Mouse (Mus musculus) c-Kit-positive CD71-positive TER-119-negative erythroid progenitor cells, embryonic 14.5 days (primary cell): ENCODE results near the gene Smndc1.

Experiments
- DNase-seq: peaks from one replicate; pipeline ENCODE4 v3.0.0-alpha.2; 2013; ENCODE audit warnings: low read depth

Smndc1 gene

GRCm38 (mm10) chr19:53383336-53383735, 7.0 kb downstream of the Smndc1 start:
- DNase-seq, result no peak

- no peak for DNase-seq
Observed at GRCm38 (mm10) chr19:53378421-53378820, 12.0 kb downstream of the Smndc1 start.

GRCm38 (mm10) chr19:53377652-53378051, 12.7 kb downstream of the Smndc1 start:
- no peak for DNase-seq

- DNase-seq, result no peak
Observed at GRCm38 (mm10) chr19:53375816-53376215, 14.6 kb downstream of the Smndc1 start.

DNA sequence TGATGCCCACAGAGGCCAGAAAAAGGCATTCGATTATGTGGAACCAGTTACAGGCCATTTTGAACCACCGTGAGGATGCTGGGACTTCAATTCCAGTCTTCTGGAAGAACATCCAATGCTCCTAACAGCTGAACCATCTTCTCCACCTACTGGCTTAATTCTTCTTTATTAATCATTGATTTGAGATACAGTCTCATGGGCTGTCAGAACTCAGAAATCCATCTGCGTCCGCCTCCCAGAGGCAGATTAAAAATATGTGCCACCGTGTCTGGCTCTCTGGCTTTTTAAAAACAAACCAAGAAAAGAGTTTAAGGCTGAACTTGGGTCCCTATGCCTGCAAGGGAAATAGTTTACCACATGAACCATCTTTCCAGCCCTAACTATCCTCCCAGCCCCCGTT, 15.1 kb downstream of the Smndc1 start:
- no peak for DNase-seq

DNA sequence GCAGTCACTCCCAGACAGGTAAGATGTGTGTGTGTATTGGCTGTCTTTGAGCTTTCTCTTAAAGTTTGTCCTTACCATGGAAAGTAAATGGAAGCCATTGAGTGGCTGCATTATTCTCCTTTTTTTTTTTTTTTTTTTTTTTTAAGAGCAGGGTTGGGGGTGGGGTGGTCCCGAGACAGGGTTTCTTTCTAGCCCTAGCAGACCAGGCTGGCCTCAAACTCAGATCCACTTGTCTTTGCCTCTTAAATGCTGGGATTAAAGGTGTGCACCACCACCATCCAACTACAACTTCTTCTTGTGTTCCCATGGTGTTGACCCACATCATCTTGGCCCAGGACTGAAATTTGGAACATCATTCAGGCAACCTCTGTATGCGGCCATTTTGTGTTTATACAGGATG, 16.8 kb downstream of the Smndc1 start:
- DNase-seq, result no peak

- DNase-seq, result no peak
Observed at GRCm38 (mm10) chr19:53371666-53372065, 18.7 kb downstream of the Smndc1 start, which contains the start of gene Gm10197. Gm10197 (minus strand) TSS chr19:53371766.

- no peak for DNase-seq
Observed at GRCm38 (mm10) chr19:53370233-53370632, 20.1 kb downstream of the Smndc1 start.

- peak; percentile 47 for DNase-seq
Observed at GRCm38 (mm10) chr19:53369469-53370043, 20.8 kb downstream of the Smndc1 start.

GRCm38 (mm10) chr19:53366881-53367280, 23.5 kb downstream of the Smndc1 start:
- DNase-seq, result no peak

DNA sequence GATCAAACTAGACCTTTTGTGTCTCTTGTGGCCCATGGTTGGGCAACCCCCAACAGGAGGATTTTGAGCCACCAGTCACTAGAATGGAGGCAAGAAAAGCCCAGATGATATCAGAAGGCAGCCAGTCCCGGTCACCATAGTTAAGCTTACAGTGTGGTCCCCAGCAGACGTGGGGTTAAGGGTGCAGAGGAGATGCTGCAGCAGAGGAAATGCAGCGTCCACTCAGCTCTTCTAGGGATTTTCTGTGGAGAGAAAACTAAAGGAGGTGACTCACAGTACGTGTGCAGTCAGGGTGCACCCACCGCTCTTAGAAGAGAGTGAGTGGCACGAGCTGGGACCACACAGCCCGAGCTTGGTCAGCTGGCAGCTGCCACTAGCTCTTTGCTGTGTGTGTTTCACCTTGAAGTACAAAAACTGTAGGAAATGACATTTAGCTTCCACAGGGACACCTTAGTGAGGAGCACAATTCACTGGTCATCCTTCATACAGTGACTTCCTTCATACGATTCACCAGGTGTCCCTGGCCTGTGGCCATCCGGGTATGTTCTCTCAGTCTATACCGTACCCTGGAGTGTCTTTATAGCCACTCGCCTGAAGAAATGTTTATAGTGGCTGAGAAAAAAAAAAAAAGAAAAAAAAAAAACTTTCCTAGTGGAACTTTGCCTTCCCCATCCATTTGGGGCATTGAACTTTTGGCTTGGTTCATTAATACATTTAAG, 24.2 kb downstream of the Smndc1 start:
- no peak for DNase-seq

GRCm38 (mm10) chr19:53364963-53365362, 25.4 kb downstream of the Smndc1 start:
- no peak for DNase-seq

DNA sequence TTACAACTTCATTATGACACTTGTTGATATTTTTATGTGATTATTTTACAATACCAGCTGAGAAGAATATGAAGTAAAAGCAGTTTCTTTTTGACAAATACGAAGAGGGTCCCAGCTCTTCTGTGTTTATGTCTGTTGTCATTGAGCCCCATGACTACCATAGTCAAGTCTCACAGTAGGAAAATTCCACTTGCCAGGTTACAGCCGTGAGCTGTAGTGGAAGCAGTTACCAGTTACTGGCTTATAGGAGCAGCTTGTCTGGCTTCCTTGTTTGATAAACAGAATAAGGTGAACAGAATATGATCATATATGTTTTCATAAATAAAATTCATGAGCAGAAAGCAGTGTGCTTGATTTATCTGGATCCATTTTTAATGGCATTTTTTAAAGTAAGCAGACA, 25.8 kb downstream of the Smndc1 start:
- no peak for DNase-seq

- peak; percentile 43 for DNase-seq
Observed at GRCm38 (mm10) chr19:53362967-53363366, 27.4 kb downstream of the Smndc1 start.

- no peak for DNase-seq
Observed at GRCm38 (mm10) chr19:53360265-53360958, 30.0 kb downstream of the Smndc1 start.

DNA sequence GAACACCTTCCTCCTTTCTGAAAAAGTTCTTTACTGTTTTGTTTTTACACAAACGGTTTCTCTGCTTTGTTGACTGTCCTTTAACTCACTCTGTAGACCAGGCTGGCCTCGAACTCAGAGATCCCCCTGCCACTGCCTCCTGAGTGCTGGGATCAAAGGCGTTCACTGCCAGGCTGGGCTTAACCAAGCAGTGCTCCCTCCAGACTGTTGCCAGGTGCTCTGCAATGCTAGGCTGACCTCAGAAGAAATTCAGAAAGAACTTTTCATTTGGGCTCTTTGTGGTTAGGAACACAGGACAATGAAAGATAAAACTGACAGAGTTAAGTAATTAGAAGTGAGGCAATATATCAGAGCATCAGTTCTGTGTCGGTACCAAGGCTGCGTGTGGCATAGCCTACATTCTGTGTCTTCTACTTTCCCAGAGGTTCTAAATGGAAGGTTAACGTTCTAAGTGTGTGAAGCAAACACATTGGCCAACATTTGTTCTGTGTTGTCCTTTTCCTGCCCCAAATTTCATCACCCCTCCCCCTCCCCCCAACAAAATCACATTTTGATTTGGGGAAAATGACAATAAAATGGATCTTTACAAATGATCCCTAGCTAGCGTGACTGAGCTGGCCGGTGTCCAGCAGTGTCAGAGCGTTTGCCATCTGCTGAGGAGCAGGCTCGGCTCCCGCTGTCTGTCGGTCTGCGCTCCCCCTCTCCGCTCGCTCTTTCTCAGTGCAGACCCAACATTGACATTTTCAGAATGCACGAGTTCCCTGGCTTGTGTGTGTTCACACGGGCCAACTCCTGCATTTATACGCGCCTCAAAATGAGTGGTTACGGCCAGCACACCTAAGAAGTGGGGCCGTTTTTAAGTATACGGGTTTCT, 31.0 kb downstream of the Smndc1 start:
- no peak for DNase-seq

- no peak for DNase-seq
Observed at GRCm38 (mm10) chr19:53355065-53355464, 35.3 kb downstream of the Smndc1 start.

DNA sequence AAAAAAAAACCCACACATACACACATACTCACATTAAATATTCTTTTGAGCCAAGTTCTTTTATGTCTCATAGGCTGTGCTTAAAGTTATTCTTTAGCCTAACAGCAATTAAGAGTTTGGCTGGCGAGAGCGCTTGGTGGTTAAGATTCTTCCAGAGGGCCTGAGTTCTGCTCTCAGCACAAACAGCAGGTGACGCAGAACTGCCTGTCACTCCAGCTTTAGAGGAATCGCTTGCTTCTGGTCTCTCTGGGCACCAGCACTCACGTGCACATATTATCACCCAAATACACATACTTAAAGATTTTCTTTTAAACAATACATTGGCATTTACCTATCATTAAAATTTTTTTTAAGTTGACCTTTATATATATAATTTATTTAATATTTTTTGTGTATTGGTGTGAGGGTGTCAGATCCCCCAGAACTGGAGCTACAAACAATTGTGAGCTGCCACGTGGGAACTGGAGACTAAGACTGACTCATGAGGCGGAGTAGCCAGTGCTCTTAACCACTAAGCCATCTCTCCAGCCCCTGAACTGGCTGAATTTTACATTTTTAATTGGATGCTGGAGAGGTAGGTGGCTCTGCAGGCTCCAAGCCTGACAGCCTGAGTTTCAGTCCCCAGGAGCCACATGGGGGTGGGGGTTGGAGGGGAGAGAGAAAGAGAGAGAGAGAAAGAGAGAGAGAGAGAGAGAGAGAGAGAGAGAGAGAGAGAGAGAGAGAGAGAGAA, 35.9 kb downstream of the Smndc1 start:
- DNase-seq, result no peak

GRCm38 (mm10) chr19:53353864-53354263, 36.5 kb downstream of the Smndc1 start:
- DNase-seq, result no peak

GRCm38 (mm10) chr19:53345766-53346165, 44.6 kb downstream of the Smndc1 start:
- no peak for DNase-seq

DNA sequence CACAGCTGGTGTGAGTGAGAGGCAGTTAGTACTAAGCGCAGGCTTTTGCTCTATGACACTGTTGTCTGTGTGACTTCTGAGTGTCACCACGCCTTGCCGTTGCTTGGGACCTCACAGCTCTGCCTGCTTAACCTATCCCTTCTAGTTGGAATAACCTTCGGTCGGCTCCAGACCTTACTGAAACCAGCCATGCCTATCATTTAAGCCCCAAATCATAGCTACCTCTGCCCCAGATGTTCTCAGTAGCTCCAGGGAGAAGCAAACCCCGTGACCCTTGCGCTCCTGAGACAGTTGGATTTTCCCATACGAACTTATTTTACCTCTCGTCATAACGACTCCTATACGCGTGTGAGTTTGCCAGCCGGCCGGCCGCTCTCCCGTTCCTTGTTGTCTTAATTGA, 46.3 kb downstream of the Smndc1 start:
- no peak for DNase-seq
